Mouse (Mus musculus) activated CD4-positive, CD25-positive, alpha-beta regulatory T cell (primary cell): ENCODE measurements around the gene Olfr1446. TPM values are rescaled to one million over a fixed set of nuclear protein-coding genes. Genes with fewer than 3 reads are reported as not detected.

Source experiments
- polyA plus RNA-seq, 2 experiments: library from polyadenylated mRNA; unstranded; fragments of 100-300 nt; shearing (Covaris generic); gene quantifications; one replicate each; pipeline ENCODE4 v1.2.1; 2017

The Olfr1446 gene
- polyA plus RNA-seq: not detected

DNA sequence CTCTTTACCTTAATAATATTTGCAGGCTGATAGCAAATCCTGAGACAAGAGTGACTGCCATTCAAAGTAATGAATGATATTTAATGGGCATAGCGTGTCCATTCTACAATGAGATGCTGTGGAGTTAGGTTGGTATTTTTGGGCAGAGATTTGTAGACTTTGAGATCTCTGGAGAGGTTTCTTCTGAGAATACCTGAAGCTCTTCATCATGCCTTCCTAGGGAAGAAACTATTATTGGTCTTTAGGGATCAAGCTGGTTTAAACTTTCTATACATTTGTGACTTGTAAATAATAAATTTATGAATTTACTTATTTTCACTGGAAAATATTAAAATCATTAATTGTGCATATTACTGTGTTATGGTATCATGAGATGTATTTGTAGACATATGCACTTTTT lies at the start of gene Olfr1446:
Gene Olfr1446 (minus strand): TSS at position 101 of the 400 bp plus-strand sequence.

DNA sequence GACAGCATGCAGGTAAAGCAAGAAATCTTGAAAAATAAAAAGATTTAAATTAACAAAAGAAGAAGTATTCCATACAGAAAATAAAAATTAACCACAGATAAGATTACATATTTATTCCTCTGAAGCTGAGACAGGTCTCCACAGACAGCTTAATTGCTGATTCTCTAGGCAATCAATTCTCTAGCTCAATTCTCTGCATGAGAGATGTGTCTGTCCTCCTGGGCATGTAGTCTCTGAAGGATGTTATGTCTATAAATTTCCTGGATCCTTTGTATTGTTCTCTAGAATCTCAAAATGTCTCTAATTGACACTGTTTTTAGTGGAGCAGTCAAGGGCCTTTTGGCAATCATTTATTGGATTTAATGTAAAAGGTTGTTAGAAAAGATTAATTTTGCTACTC lies 37.2 kb upstream of the Olfr1446 start, which contains the start of gene Olfr1449:
Gene Olfr1449 (plus strand): TSS at position 301 of the 400 bp plus-strand sequence.

DNA sequence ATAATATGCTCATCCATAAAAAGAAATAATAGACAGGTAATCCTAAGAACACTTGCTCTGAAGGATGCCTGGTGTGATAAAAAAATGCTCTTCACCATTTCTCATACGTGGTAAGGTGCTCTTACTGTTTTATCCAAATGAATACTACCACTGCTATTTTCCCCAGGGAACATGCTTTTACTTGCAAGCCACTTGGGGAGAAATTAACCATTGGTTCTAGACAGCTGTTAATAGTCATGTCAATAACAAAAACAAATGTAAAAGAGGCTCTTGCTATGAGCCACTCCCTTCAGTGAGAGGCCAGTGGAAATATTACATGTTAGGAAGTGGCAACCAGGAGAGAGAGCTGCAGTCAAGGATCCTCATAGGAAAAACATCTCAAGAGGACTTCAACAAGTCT lies 31.0 kb upstream of the Olfr1446 start, which contains the start of gene Olfr1448:
Gene Olfr1448 (minus strand): TSS at position 101 of the 400 bp plus-strand sequence.

DNA sequence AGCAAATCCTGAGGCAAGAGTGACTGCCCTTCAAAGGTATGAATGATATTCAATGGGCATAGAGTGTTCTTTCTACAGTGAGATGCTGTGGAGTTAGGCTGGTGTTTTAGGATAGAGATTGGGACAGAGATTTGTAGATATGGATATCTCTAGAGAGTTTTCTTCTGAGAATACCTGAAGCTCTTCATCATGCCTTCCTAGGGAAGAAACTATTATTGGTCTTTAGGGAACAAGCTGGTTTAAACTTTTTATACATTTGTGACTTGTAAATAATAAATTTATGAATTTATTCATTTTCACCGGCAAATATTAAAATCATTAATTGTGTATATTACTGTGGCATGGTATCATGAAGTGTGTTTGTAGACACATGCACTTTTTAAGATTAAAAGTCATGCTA lies 10.3 kb upstream of the Olfr1446 start, which contains the start of gene Olfr1447:
Gene Olfr1447 (minus strand): TSS at position 101 of the 400 bp plus-strand sequence.

GRCm38 (mm10) chr19:12883555-12883954 lies 9.8 kb downstream of the Olfr1446 start, which contains the start of gene Olfr1445:
Gene Olfr1445 (plus strand): TSS chr19:12883855.

GRCm38 (mm10) chr19:12856983-12857382 lies 36.3 kb downstream of the Olfr1446 start, which contains the start of gene Olfr1444:
Gene Olfr1444 (plus strand): TSS chr19:12857283.

GRCm38 (mm10) chr19:12846382-12846781 lies 46.9 kb downstream of the Olfr1446 start, which contains the start of gene Gm5244:
Gene Gm5244 (plus strand): TSS chr19:12846682.

Other genes starting within 250 kb of the Olfr1446 start
- under 1 TPM in 1 of 2 experiments, not detected in 1; 0.36 TPM for gene Olfr1442, start 223.1 kb downstream of the Olfr1446 start, polyA plus RNA-seq
- gene Olfr1443, start 215.4 kb downstream of the Olfr1446 start, polyA plus RNA-seq: not detected
- gene Keg1, start 197.7 kb downstream of the Olfr1446 start, polyA plus RNA-seq: not detected
- gene Cntf, start 127.9 kb downstream of the Olfr1446 start, polyA plus RNA-seq: under 1 TPM in 1 of 2 experiments, not detected in 1; 0.26 TPM
- 10 to 100 TPM; 21.0 to 22.1 TPM for gene Zfp91, start 97.4 kb downstream of the Olfr1446 start, polyA plus RNA-seq
- 100 to 1,000 TPM; 137 to 196 TPM for gene Lpxn, start 97.3 kb downstream of the Olfr1446 start, polyA plus RNA-seq
- gene Gm5244, start 46.8 kb downstream of the Olfr1446 start, polyA plus RNA-seq: not detected
- gene Olfr1444, start 36.2 kb downstream of the Olfr1446 start, polyA plus RNA-seq: under 1 TPM in 1 of 2 experiments, not detected in 1; 0.73 TPM
- gene Olfr1445, start 9.7 kb downstream of the Olfr1446 start, polyA plus RNA-seq: under 1 TPM in 1 of 2 experiments, not detected in 1; 0.29 TPM
- gene Olfr1447, start 10.2 kb upstream of the Olfr1446 start, polyA plus RNA-seq: not detected
- under 1 TPM in 1 of 2 experiments, not detected in 1; 0.10 TPM for gene Olfr1448, start 30.9 kb upstream of the Olfr1446 start, polyA plus RNA-seq
- gene Olfr1449, start 37.3 kb upstream of the Olfr1446 start, polyA plus RNA-seq: not detected
- gene Olfr1450, start 56.7 kb upstream of the Olfr1446 start, polyA plus RNA-seq: not detected
- gene Olfr1451, start 101.5 kb upstream of the Olfr1446 start, polyA plus RNA-seq: under 1 TPM in 1 of 2 experiments, not detected in 1; 0.80 TPM
- not detected for gene Olfr1453, start 134.8 kb upstream of the Olfr1446 start, polyA plus RNA-seq
- gene Olfr1454, start 167.1 kb upstream of the Olfr1446 start, polyA plus RNA-seq: not detected
- under 1 TPM in 1 of 2 experiments, not detected in 1; 0.32 TPM for gene Olfr1457, start 204.4 kb upstream of the Olfr1446 start, polyA plus RNA-seq
- not detected for gene Olfr1458, start 213.3 kb upstream of the Olfr1446 start, polyA plus RNA-seq